In the genomic region with DNA sequence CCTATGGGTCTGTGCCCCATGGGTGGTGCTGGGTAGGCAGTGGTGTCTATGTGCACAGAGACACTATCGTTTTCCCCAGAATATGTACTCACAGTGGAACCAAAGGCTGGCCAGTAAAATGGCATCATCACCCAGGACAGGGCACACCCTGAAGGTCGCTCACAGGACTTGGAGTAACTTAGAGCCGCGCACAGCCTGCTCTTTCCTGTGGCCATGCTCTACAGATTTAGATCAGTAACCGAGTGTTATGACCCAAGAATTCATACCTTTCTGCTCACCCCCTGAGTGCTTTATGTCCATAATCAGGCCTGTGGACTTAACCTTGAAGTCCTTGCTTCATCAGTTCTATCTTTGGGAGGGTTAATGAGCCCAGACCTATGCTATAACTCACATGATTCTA, we compare ENCODE assay signal across 27 mouse cellular contexts.
"Had no signal": no experiment of that assay in that cellular context is flagged by ENCODE, and none has a peak within 500 bp of the region (broad histone marks: within the 10 kb centered on the region; RNA-seq: fewer than 3 reads in every experiment).

No protein-coding gene starts in this region.

- ATAC-seq: hindbrain, embryonic 16.5 days; inflammation-experienced regulatory T-cells, adult 6 months; intestine, embryonic 15.5 days; intestine, postnatal 0 days; liver, postnatal 0 days had no signal

- H3K9ac ChIP-seq: heart, embryonic 13.5 days; heart, embryonic 15.5 days; hindbrain, embryonic 12.5 days; hindbrain, embryonic 14.5 days; intestine, embryonic 15.5 days; limb, embryonic 12.5 days; liver, embryonic 13.5 days; liver, embryonic 15.5 days; liver, postnatal 0 days had no signal

- H3K9me3 ChIP-seq: heart, embryonic 13.5 days; heart, embryonic 15.5 days; hindbrain, embryonic 10.5 days; hindbrain, embryonic 12.5 days; intestine, embryonic 15.5 days; limb, embryonic 10.5 days; limb, embryonic 12.5 days; liver, embryonic 13.5 days; liver, embryonic 15.5 days had no signal

- H3K4me3 ChIP-seq: gastrocnemius, adult 2 months; heart, adult 2 months; heart, embryonic 13.5 days; heart, embryonic 15.5 days; hindbrain, embryonic 10.5 days; hindbrain, embryonic 12.5 days; intestine, embryonic 15.5 days; layer of hippocampus, adult 2 months; left cerebral cortex, adult 2 months; limb, embryonic 10.5 days; limb, embryonic 12.5 days; liver, embryonic 13.5 days; liver, embryonic 15.5 days had no signal

- H3K27ac ChIP-seq: gastrocnemius, adult 2 months; heart, adult 2 months; heart, embryonic 13.5 days; heart, embryonic 15.5 days; hindbrain, embryonic 10.5 days; hindbrain, embryonic 12.5 days; hindbrain, embryonic 14.5 days; intestine, embryonic 15.5 days; layer of hippocampus, adult 2 months; left cerebral cortex, adult 2 months; limb, embryonic 10.5 days; limb, embryonic 12.5 days; liver, embryonic 13.5 days; liver, embryonic 15.5 days had no signal

- H3K4me2 ChIP-seq: heart, embryonic 11.5 days; heart, embryonic 13.5 days; heart, embryonic 15.5 days; hindbrain, embryonic 12.5 days; hindbrain, embryonic 14.5 days; intestine, embryonic 15.5 days; limb, embryonic 12.5 days; liver, embryonic 11.5 days; liver, embryonic 13.5 days; liver, embryonic 15.5 days had no signal

- DNase-seq: gastrocnemius, adult 2 months; gastrocnemius, postnatal 10 days; gastrocnemius, postnatal 25 days; heart, adult 2 months; heart, postnatal 14 days; heart, postnatal 4 days; kidney, adult 9 months; kidney, postnatal 4 days; liver; liver, embryonic 13.5 days; liver, postnatal 0 days had no signal

- H3K36me3 ChIP-seq: heart, embryonic 13.5 days; heart, embryonic 15.5 days; hindbrain, embryonic 10.5 days; hindbrain, embryonic 12.5 days; intestine, embryonic 15.5 days; limb, embryonic 10.5 days; limb, embryonic 12.5 days; liver, embryonic 13.5 days; liver, embryonic 15.5 days had no signal

- H3K4me1 ChIP-seq: intestine, embryonic 15.5 days; liver, embryonic 13.5 days; liver, embryonic 15.5 days had no signal

- H3K27me3 ChIP-seq: hindbrain, embryonic 12.5 days; intestine, embryonic 15.5 days; liver, embryonic 13.5 days; liver, embryonic 15.5 days had no signal
